Mouse (Mus musculus) embryonic facial prominence, embryonic 11.5 days (tissue): ENCODE measurements around the gene Slc35b1. TPM values are rescaled to one million over a fixed set of nuclear protein-coding genes. Genes with fewer than 3 reads are reported as not detected.

Experiments used
- ATAC-seq: fragments of 200-750 bp; cut with Nextera tagmentation; replicated peaks from 2 replicates; pipeline ENCODE4 v1.8.0; 2017; ENCODE audit warnings: low read depth; ENCODE audit not compliant: insufficient number of reproducible peaks, low FRiP score, low TSS enrichment
- DNase-seq: peaks from one replicate; pipeline ENCODE4 v3.0.0-alpha.2; 2015; ENCODE audit warnings: low spot score
- H3K27ac ChIP-seq: fragments of 300-500 bp; sonication (generic); replicated peaks from 2 replicates; pipeline ENCODE4 v1.5.1; 2014; ENCODE audit warnings: mild to moderate bottlenecking, low read depth, low read length, control low read depth
- H3K27me3 ChIP-seq: fragments of 300-500 bp; sonication (generic); 2 replicates; pipeline ENCODE4 v1.6.1; 2014; ENCODE audit warnings: mild to moderate bottlenecking, low read length, moderate library complexity, mixed read lengths; ENCODE audit not compliant: control insufficient read depth, insufficient read depth
- H3K36me3 ChIP-seq: fragments of 300-500 bp; sonication (generic); replicated peaks from 2 replicates; pipeline ENCODE4 v1.6.1; 2014; ENCODE audit warnings: low read depth, mild to moderate bottlenecking, low read length, moderate library complexity, mixed read lengths; ENCODE audit not compliant: control insufficient read depth, insufficient read depth
- H3K4me1 ChIP-seq: fragments of 300-500 bp; sonication (generic); 2 replicates; pipeline ENCODE4 v1.6.1; 2014; ENCODE audit warnings: low read length, mixed read lengths; ENCODE audit not compliant: control insufficient read depth, insufficient read depth
- H3K4me2 ChIP-seq: fragments of 300-500 bp; sonication (generic); 2 replicates; pipeline ENCODE4 v1.6.1; 2014; ENCODE audit warnings: low read depth, mild to moderate bottlenecking, control low read depth, low read length, moderate library complexity
- H3K4me3 ChIP-seq: fragments of 300-500 bp; sonication (generic); 2 replicates; pipeline ENCODE4 v1.5.1; 2014; ENCODE audit warnings: low read depth, low read length, control low read depth
- H3K9ac ChIP-seq: fragments of 300-500 bp; sonication (generic); replicated peaks from 2 replicates; pipeline ENCODE4 v1.6.1; 2014; ENCODE audit warnings: mild to moderate bottlenecking, control low read depth, low read length
- H3K9me3 ChIP-seq: fragments of 300-500 bp; sonication (generic); replicated peaks from 2 replicates; pipeline ENCODE4 v1.6.1; 2016; ENCODE audit warnings: mild to moderate bottlenecking, low read length, inconsistent platforms, mixed read lengths; ENCODE audit not compliant: control insufficient read depth
- WGBS: fragments of 180-500 bp; shearing (Covaris S2); extraction: QIAGEN DNeasy Blood & Tissue Kit; methylation state at CpG from one replicate; pipeline ENCODE4 v1.1.7; 2014; 5-methylcytosine and 5-hydroxymethylcytosine counted together
- polyA plus RNA-seq: library from polyadenylated mRNA; unstranded; fragments of >200 nt; fragmentation: Nextera tagmentation; extraction: Ambion mirVana; gene quantifications from 2 replicates; pipeline ENCODE4 v1.2.1, GENCODE M21; 2014

Slc35b1 gene
- polyA plus RNA-seq, 1 experiment from 2014 or later: 125 TPM

DNA sequence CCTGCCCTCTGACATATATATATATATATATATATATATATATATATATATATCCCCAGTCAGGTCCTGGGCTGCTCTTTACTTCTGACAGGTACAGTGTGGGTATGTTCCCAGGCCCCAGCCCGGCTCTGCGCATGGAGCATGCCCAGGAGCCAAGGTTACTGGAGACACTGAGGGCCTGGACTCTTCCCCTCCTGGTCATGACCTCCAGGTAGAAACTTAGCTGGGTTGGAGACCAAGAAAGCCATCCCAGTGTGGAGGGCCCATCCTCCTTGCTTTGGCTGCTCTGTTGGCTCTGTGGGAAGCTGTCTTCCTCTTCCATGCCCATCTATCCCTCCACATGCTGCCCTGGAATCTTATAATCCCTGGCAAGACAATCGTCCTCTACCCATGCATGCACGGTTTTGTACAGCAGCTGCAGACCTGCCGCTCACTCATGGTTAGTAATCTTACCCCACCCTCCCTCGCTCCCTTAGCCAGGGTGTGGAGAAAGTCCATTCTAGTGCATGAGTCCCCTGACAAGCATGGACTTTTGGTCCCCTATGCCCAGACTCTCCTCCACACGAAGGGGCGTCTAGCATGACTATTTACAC lies 16.2 kb upstream of the Slc35b1 start:
- Histone ChIP-seq H3K4me2 (no peak overlapping the region), H3K27me3 (no peaks in the 10 kb centered on the region), H3K4me1 (no peaks in the 10 kb centered on the region), H3K36me3 (0 out of 2 replicates have a peak, but pooled peaks cover 2% of the 10 kb centered on the region), H3K27ac (no peak overlapping the region), H3K9ac (no peak overlapping the region), H3K9me3 (no peaks in the 10 kb centered on the region), H3K4me3 (no peak overlapping the region)
- ATAC-seq (no peak), DNase-seq (no peak)
- WGBS: 87% methylated on average over 8 of the region's 8 CpGs

DNA sequence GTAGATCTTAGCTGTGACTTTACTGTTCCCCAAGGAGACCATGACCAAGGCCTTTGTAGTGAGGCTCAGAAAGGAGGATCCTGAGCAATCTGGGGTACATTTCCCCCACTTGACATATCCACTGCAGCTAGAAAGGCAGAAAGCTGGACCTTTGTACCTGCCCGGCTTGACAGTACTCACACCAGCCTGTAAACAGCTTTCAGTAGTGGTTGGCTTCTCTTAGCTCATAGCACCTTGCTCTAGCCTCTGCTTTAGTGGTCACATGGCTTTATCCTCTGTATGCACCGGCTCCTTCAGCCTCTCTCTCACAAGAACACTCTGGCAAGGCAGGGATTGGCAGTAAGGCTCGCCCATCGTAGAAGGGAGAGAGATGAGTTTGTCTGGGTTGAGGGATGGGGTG lies 15.6 kb upstream of the Slc35b1 start:
- ATAC-seq: no peak
- H3K9me3 ChIP-seq: no peaks in the 10 kb centered on the region
- WGBS: 91% methylated on average over 4 of the region's 4 CpGs
- no peak for DNase-seq
- H3K27me3 ChIP-seq: no peaks in the 10 kb centered on the region
- no peak overlapping the region for H3K4me2 ChIP-seq
- no peak overlapping the region for H3K4me3 ChIP-seq
- no peaks in the 10 kb centered on the region for H3K4me1 ChIP-seq
- no peak overlapping the region for H3K27ac ChIP-seq
- no peak overlapping the region for H3K9ac ChIP-seq
- 0 out of 2 replicates have a peak, but pooled peaks cover 2% of the 10 kb centered on the region for H3K36me3 ChIP-seq

DNA sequence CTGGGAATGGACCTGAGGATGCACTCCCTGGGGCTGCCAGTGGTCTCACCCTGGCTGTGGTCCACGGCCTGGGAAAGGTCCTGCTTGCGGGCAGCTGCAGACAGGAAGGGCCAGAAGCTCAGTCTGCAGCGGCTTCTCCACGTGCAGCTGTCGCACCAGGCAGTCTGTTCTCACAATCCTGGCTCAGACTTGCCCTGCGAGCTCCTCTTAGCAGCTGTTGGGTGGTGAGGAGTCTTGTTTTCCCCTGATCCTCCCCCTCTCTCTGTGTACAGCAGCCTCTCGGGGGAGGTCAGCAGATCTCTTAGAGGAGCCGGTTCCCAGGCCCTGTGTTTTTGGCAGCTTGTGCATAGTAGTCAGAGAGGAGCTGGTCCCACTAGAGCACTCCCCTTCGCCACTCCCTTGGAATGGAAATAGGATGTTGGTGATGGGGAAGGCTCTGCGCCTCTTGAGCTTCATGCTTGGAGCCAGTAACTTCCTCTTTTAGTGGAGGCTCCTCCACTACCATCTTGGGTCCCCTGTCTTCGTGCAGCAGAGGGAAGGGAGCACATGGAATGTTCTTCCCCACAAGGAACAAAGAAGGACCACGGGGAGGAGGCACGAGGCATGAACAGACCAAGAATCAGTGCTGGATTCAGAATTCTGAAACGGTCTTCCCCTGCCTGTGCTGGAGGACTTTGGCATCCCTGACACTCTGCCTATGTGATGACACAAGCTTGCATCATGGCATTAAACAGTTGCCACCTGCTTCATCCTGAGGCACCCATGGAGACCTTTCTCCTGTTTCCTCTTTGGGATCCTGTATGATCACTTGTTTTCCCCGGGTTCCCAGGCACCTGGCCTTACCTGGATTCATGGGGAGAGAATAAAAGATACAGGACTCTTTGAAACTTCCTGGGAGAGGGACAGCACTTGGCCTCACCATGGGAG lies 14.3 kb upstream of the Slc35b1 start:
- 74% methylated on average over 15 of the region's 15 CpGs for WGBS
- Histone ChIP-seq H3K36me3 (peaks cover 4% of the 10 kb centered on the region; the same call in 1 of the 2 replicates), H3K4me2 (no peak overlapping the region), H3K9ac (no peak overlapping the region), H3K9me3 (no peaks in the 10 kb centered on the region), H3K27me3 (no peaks in the 10 kb centered on the region), H3K4me1 (no peaks in the 10 kb centered on the region), H3K27ac (no peak overlapping the region), H3K4me3 (no peak overlapping the region)
- ATAC-seq (no peak), DNase-seq (no peak)

DNA sequence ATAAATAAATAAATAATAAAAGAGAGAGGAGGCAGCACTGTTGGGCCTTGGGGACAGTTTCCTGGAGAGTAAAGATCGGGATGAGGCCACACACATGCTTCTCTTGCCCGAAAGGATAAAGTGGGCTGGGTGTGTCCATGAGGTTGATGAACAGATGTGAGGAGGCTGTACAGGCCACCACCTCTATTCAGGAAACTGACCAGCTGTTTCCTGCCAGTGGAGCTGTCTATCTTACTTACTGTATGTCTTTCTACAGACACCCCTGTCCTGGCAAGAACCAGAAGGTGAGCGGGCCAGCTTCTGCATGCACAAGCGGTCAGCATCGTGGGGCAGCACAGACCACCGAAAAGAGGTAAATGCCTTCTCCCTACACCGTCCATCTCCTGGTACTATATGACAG lies 13.3 kb upstream of the Slc35b1 start:
- H3K9me3 ChIP-seq: no peaks in the 10 kb centered on the region
- no peak overlapping the region for H3K4me3 ChIP-seq
- no peak for ATAC-seq
- H3K9ac ChIP-seq: no peak overlapping the region
- no peaks in the 10 kb centered on the region for H3K4me1 ChIP-seq
- H3K36me3 ChIP-seq: peaks cover 7% of the 10 kb centered on the region
- H3K4me2 ChIP-seq: no peak overlapping the region
- no peak for DNase-seq
- H3K27me3 ChIP-seq: no peaks in the 10 kb centered on the region
- 88% methylated on average over 7 of the region's 7 CpGs for WGBS
- H3K27ac ChIP-seq: no peak overlapping the region

DNA sequence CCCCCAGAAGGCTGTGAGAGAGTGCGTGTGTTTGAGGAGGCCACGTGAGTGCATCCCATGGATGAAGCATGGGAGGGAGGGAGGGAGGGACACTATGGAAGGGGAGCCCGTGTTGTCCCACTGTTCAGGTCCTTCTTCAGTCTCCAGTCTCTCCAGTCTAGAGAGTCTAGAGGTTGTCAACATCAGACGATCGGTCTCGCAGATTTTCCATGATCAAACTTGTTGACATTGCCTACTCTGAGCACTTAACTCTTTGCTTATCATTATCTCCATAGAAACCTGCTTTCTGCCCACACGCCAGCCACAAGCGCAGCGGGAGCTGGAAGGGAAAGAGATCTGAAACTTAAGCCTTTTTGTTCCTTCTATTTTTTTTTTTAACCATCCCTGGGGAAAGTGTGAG lies 5.6 kb upstream of the Slc35b1 start:
- Histone ChIP-seq H3K4me1 (no peaks in the 10 kb centered on the region), H3K4me3 (no peak overlapping the region), H3K4me2 (no peak overlapping the region), H3K27ac (no peak overlapping the region), H3K9me3 (no peaks in the 10 kb centered on the region), H3K36me3 (peaks cover 5% of the 10 kb centered on the region), H3K9ac (no peak overlapping the region), H3K27me3 (no peaks in the 10 kb centered on the region)
- no peak for ATAC-seq
- 83% methylated on average over 9 of the region's 9 CpGs for WGBS
- DNase-seq: no peak

DNA sequence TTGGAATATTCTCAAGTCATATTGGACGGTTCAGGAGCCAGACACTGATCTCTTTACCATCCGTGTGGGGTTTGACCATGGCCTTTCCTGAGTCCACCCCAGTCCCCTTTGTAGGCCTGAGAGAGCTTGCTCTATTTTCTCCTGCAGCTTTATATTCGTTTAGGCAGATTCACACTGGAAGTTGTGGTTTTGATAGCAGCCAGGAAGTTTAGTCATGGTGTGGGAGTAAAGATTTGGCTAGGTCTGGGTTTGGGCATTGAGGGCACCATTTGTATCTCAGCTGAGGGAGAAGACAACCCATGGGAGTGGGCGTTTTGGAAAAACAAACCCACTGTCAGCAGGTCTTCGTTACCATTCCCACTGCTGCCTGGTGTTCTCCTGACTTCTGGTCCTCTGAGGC lies 4.9 kb upstream of the Slc35b1 start:
- no peak overlapping the region for H3K27ac ChIP-seq
- no peaks in the 10 kb centered on the region; the same call in 1 of the 2 replicates for H3K4me1 ChIP-seq
- peaks cover 5% of the 10 kb centered on the region for H3K36me3 ChIP-seq
- H3K27me3 ChIP-seq: no peaks in the 10 kb centered on the region
- H3K4me2 ChIP-seq: no peak overlapping the region
- 77% methylated on average over 5 of the region's 5 CpGs for WGBS
- ATAC-seq (no peak), DNase-seq (no peak)
- H3K4me3 ChIP-seq: no peak overlapping the region
- no peak overlapping the region for H3K9ac ChIP-seq
- H3K9me3 ChIP-seq: no peaks in the 10 kb centered on the region

DNA sequence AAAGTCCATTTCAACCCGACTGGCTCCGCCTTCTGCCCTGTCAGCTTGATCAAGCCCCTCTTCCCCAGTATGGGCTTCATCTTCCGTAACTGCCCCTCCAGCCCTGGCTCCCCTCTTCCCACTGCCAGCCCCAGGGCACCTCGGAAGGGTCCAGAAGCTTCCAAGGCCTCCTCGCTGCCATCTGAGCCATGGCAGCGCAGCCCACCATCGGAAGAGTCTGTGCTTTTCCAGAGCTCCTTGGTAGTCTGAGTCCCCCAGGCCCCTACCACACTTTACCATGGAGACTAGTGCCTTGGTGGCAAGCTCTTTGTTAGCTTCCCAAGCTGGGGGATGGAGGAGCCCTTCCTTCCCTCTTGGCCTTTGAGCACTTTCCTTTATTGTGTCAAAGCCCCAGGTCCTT lies 3.8 kb upstream of the Slc35b1 start:
- peaks cover under 1% of the 10 kb centered on the region; the same call in 1 of the 2 replicates for H3K36me3 ChIP-seq
- no peak overlapping the region for H3K4me2 ChIP-seq
- no peak overlapping the region for H3K4me3 ChIP-seq
- H3K27ac ChIP-seq: no peak overlapping the region
- H3K9me3 ChIP-seq: no peaks in the 10 kb centered on the region
- no peaks in the 10 kb centered on the region; the same call in 1 of the 2 replicates for H3K4me1 ChIP-seq
- H3K9ac ChIP-seq: no peak overlapping the region
- no peak for ATAC-seq
- 87% methylated on average over 7 of the region's 7 CpGs for WGBS
- DNase-seq: no peak
- H3K27me3 ChIP-seq: no peaks in the 10 kb centered on the region

DNA sequence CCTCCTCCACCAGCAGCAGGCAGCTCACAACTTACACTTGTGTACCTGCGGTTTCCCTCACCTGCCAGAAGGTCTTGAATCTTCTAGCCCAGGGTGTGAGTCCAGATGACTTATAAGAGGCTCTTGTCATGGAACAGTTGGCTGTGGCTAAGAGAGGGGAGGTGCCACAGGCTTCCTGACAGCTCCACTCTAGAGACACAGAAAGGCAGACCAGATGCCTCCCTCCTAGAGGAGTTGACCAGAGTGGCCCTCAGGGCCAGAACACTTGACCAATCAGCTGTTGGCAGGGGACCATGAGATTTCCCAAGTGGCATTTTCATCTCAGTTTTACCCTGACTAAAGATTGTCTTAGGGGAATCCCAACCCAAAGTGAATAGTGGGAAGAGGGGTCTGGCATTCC lies 3.3 kb upstream of the Slc35b1 start:
- DNase-seq (no peak), ATAC-seq (no peak)
- Histone ChIP-seq H3K4me3 (no peak overlapping the region), H3K27ac (no peak overlapping the region), H3K36me3 (no peaks in the 10 kb centered on the region), H3K9me3 (no peaks in the 10 kb centered on the region), H3K4me1 (no peaks in the 10 kb centered on the region; the same call in 1 of the 2 replicates), H3K27me3 (no peaks in the 10 kb centered on the region), H3K9ac (no peak overlapping the region), H3K4me2 (no peak overlapping the region)
- 95% methylated on average over 1 of the region's 1 CpGs for WGBS
